10 mouse cellular contexts compared by ENCODE assay signal in genomic region chr15:99251111-99251510, GRCm38 (mm10). TPM values are rescaled to one million over a fixed set of nuclear protein-coding genes. Genes with fewer than 3 reads are reported as not detected.
DNase-seq lines count a peak whose midpoint lies in the region; ATAC-seq and TF ChIP-seq lines count a peak whose summit lies in the region.
"Not testable (repeated sequence)": the region's sequence is repeated elsewhere in the genome, so short reads cannot be mapped to it uniquely, and the experiment has no call there.
"Had no signal": no experiment of that assay in that cellular context is flagged by ENCODE, and none has a peak within 500 bp of the region (broad histone marks: within the 10 kb centered on the region; RNA-seq: fewer than 3 reads in every experiment).

No protein-coding gene starts in this region.

- not testable (repeated sequence) for H3K27me3 ChIP-seq in forebrain, embryonic 10.5 days (ENCODE audit: poor library complexity, severe bottlenecking); heart, postnatal 0 days (ENCODE audit: control insufficient read depth, insufficient read depth, low read length); liver, adult 2 months (ENCODE audit: control insufficient read depth, insufficient read depth, low read length); megakaryocyte, embryonic 14.5 days (replicated peaks)

- not testable (repeated sequence) for H3K9me3 ChIP-seq in forebrain, embryonic 10.5 days; heart, postnatal 0 days (replicated peaks; ENCODE audit: control insufficient read depth, low read length); megakaryocyte, embryonic 14.5 days

- H3K79me2 ChIP-seq in liver, adult 2 months (ENCODE audit: control insufficient read depth, insufficient read depth, low read length), result not testable (repeated sequence)

- peak overlapping the region; percentile 63 for H3K9ac ChIP-seq in heart, postnatal 0 days (replicated peaks; ENCODE audit: low read depth, low read length)
- peak overlapping the region; percentile 51 for H3K9ac ChIP-seq in liver, adult 2 months (ENCODE audit: low read depth, low read length)

- not testable (repeated sequence) for TF ChIP-seq EP300 in heart, postnatal 0 days (IDR thresholded peaks at IDR 0.05; ENCODE audit: low read depth)

- WGBS in bone marrow, adult 2 months, result 2% methylated on average over 14 of the region's 15 CpGs
- 1% methylated on average over 15 of the region's 15 CpGs for WGBS in forebrain, embryonic 10.5 days
- 1% methylated on average over 14 of the region's 15 CpGs for WGBS in heart, postnatal 0 days
- WGBS in liver, adult 2 months, result under 1% methylated on average over 15 of the region's 15 CpGs

- peak overlapping the region; percentile 61 for H3K4me2 ChIP-seq in heart, postnatal 0 days (ENCODE audit: low read depth, low read length)

- not testable (repeated sequence) for TF ChIP-seq CTCF in bone marrow, adult 2 months (IDR thresholded peaks at IDR 0.05; ENCODE audit: control insufficient read depth, insufficient read depth, low read length); heart, postnatal 0 days (IDR thresholded peaks at IDR 0.05; ENCODE audit: low read depth); liver, adult 2 months (IDR thresholded peaks at IDR 0.05; ENCODE audit: low read depth, low read length)

- DNase-seq in 416B (ENCODE audit: low read depth), result peak; percentile 32
- DNase-seq in forebrain, embryonic 10.5 days (ENCODE audit: extremely low spot score, low spot score); heart, postnatal 0 days (ENCODE audit: low spot score): not testable (repeated sequence)
- peak; percentile 42 for DNase-seq in kidney, adult 9 months
- peak; percentile 5 for DNase-seq in liver, adult 2 months (ENCODE audit: extremely low read depth, low read depth, low spot score)
- DNase-seq in ovary, postnatal 14 days (ENCODE audit: low spot score), result peak; percentile 26

- peak overlapping the region; percentile 63 for H3K4me3 ChIP-seq in bone marrow, adult 2 months (replicated peaks; ENCODE audit: control insufficient read depth, low read depth, low read length)
- H3K4me3 ChIP-seq in forebrain, embryonic 10.5 days, result peak overlapping the region; percentile 76
- peak overlapping the region; percentile 66 for H3K4me3 ChIP-seq in heart, postnatal 0 days (ENCODE audit: low read depth, low read length)
- peak overlapping the region; percentile 55 for H3K4me3 ChIP-seq in liver, adult 2 months (ENCODE audit: insufficient read depth, low read depth, low read length)
- H3K4me3 ChIP-seq in megakaryocyte, embryonic 14.5 days (replicated peaks), result peak overlapping the region; percentile 89

- not testable (repeated sequence) for H3K4me1 ChIP-seq in bone marrow, adult 2 months (ENCODE audit: control insufficient read depth, insufficient read depth, low read length); liver, adult 2 months (ENCODE audit: control insufficient read depth, insufficient read depth, low read length)
- peaks cover 22% of the 10 kb centered on the region for H3K4me1 ChIP-seq in forebrain, embryonic 10.5 days
- H3K4me1 ChIP-seq in heart, postnatal 0 days (ENCODE audit: control insufficient read depth, insufficient read depth), result peaks cover 46% of the 10 kb centered on the region
- peaks cover 34% of the 10 kb centered on the region for H3K4me1 ChIP-seq in megakaryocyte, embryonic 14.5 days

- not testable (repeated sequence) for H3K27ac ChIP-seq in bone marrow, adult 2 months (ENCODE audit: control insufficient read depth, insufficient read depth, low read depth, low read length, poor library complexity); liver, adult 2 months (replicated peaks; ENCODE audit: insufficient read depth, low read depth, low read length)
- H3K27ac ChIP-seq in forebrain, embryonic 10.5 days, result peak overlapping the region; percentile 79
- peak overlapping the region; percentile 72 for H3K27ac ChIP-seq in heart, postnatal 0 days (ENCODE audit: low read depth)

- peaks cover 41% of the 10 kb centered on the region for H3K36me3 ChIP-seq in forebrain, embryonic 10.5 days (replicated peaks)
- peaks cover 21% of the 10 kb centered on the region for H3K36me3 ChIP-seq in heart, postnatal 0 days (replicated peaks; ENCODE audit: control insufficient read depth, insufficient read depth, low read length)
- not testable (repeated sequence) for H3K36me3 ChIP-seq in liver, adult 2 months (ENCODE audit: control insufficient read depth, insufficient read depth, low read length)
- peaks cover 48% of the 10 kb centered on the region for H3K36me3 ChIP-seq in megakaryocyte, embryonic 14.5 days (replicated peaks; ENCODE audit: low read length)

- not testable (repeated sequence) for TF ChIP-seq POLR2A in bone marrow, adult 2 months (IDR thresholded peaks at IDR 0.05; ENCODE audit: borderline replicate concordance, control insufficient read depth, low read depth, low read length); liver, adult 2 months (IDR thresholded peaks at IDR 0.05; ENCODE audit: extremely low read depth, insufficient read depth, low read length)

- ATAC-seq in heart, postnatal 0 days (ENCODE audit: insufficient read depth, low read depth), result not testable (repeated sequence)

RNA-seq across cellular contexts. Expression of gene Mcrs1, which starts 0.7 kb away (rescaled TPM):
- 31.9 and 39.0 TPM in 2 replicates for polyA plus RNA-seq in bone marrow, adult 2 months (2011; ENCODE audit: insufficient read depth, insufficient read length, low replicate concordance, missing spikeins)
- 192 and 203 TPM in 2 replicates for polyA plus RNA-seq in forebrain, embryonic 10.5 days (2016; fragmentation: Nextera tagmentation; extraction: Ambion mirVana)
- 211 and 235 TPM in 2 replicates for total RNA-seq in heart, postnatal 0 days (2014; rRNA removed; ENCODE audit: low replicate concordance)
- polyA plus RNA-seq in heart, postnatal 0 days (2015; fragmentation: Nextera tagmentation; extraction: Ambion mirVana), result 128 and 141 TPM in 2 replicates
- total RNA-seq in liver, adult 2 months (2014; rRNA removed), result 8.9 and 10.8 TPM in 2 replicates
- 12.3 and 15.0 TPM in 2 replicates for polyA plus RNA-seq in liver, adult 2 months (2012; rRNA removed)
- 24.2 and 57.0 TPM in 2 replicates for polyA plus RNA-seq in megakaryocyte, embryonic 14.5 days (2012; ENCODE audit: insufficient read depth, low replicate concordance)

RNA-seq across cellular contexts. Expression of gene Kcnh3, which starts 26.4 kb away (rescaled TPM):
- polyA plus RNA-seq in bone marrow, adult 2 months (2011; ENCODE audit: insufficient read depth, insufficient read length, low replicate concordance, missing spikeins), result 0.47 TPM in 1 of 2 replicates, not detected in the other
- polyA plus RNA-seq in forebrain, embryonic 10.5 days (2016; fragmentation: Nextera tagmentation; extraction: Ambion mirVana), result 0.17 TPM in 1 of 2 replicates, not detected in the other
- total RNA-seq in heart, postnatal 0 days (2014; rRNA removed; ENCODE audit: low replicate concordance), result 0.19 and 2.0 TPM in 2 replicates
- 0.07 and 0.08 TPM in 2 replicates for polyA plus RNA-seq in heart, postnatal 0 days (2015; fragmentation: Nextera tagmentation; extraction: Ambion mirVana)
- total RNA-seq in liver, adult 2 months (2014; rRNA removed), result 0.09 TPM in 1 of 2 replicates, not detected in the other
- polyA plus RNA-seq in liver, adult 2 months (2012; rRNA removed), result 0.06 TPM in 1 of 2 replicates, not detected in the other
- polyA plus RNA-seq in megakaryocyte, embryonic 14.5 days (2012; ENCODE audit: insufficient read depth, low replicate concordance), result not detected in 2 replicates
- total RNA-seq: monocyte, adult 5-6 weeks had no signal

RNA-seq across cellular contexts. Expression of gene Prpf40b, which starts 43.8 kb away (rescaled TPM):
- polyA plus RNA-seq in bone marrow, adult 2 months (2011; ENCODE audit: insufficient read depth, insufficient read length, low replicate concordance, missing spikeins), result 7.9 and 16.0 TPM in 2 replicates
- polyA plus RNA-seq in forebrain, embryonic 10.5 days (2016; fragmentation: Nextera tagmentation; extraction: Ambion mirVana), result 60.7 and 62.2 TPM in 2 replicates
- 25.4 and 26.9 TPM in 2 replicates for total RNA-seq in heart, postnatal 0 days (2014; rRNA removed; ENCODE audit: low replicate concordance)
- polyA plus RNA-seq in heart, postnatal 0 days (2015; fragmentation: Nextera tagmentation; extraction: Ambion mirVana), result 27.4 and 29.3 TPM in 2 replicates
- 7.9 and 8.6 TPM in 2 replicates for total RNA-seq in liver, adult 2 months (2014; rRNA removed)
- 15.8 and 27.9 TPM in 2 replicates for polyA plus RNA-seq in liver, adult 2 months (2012; rRNA removed)
- polyA plus RNA-seq in megakaryocyte, embryonic 14.5 days (2012; ENCODE audit: insufficient read depth, low replicate concordance), result 14.7 and 16.8 TPM in 2 replicates

RNA-seq across cellular contexts. Expression of gene Fam186b, which starts 44.6 kb away (rescaled TPM):
- not detected in 2 replicates for polyA plus RNA-seq in bone marrow, adult 2 months (2011; ENCODE audit: insufficient read depth, insufficient read length, low replicate concordance, missing spikeins)
- 0.11 and 0.17 TPM in 2 replicates for polyA plus RNA-seq in forebrain, embryonic 10.5 days (2016; fragmentation: Nextera tagmentation; extraction: Ambion mirVana)
- not detected in 2 replicates for total RNA-seq in heart, postnatal 0 days (2014; rRNA removed; ENCODE audit: low replicate concordance)
- polyA plus RNA-seq in heart, postnatal 0 days (2015; fragmentation: Nextera tagmentation; extraction: Ambion mirVana), result 0.07 and 0.22 TPM in 2 replicates
- total RNA-seq in liver, adult 2 months (2014; rRNA removed), result under 0.01 TPM in 1 of 2 replicates, not detected in the other
- polyA plus RNA-seq in liver, adult 2 months (2012; rRNA removed), result 0.02 TPM in 1 of 2 replicates, not detected in the other
- polyA plus RNA-seq in megakaryocyte, embryonic 14.5 days (2012; ENCODE audit: insufficient read depth, low replicate concordance), result not detected in 2 replicates
- total RNA-seq: gastrocnemius, postnatal 36 days; monocyte, adult 5-6 weeks had no signal
